28 mouse cellular contexts compared by ENCODE assay signal in genomic region chr14:54496706-54497105, GRCm38 (mm10). TPM values are rescaled to one million over a fixed set of nuclear protein-coding genes. Genes with fewer than 3 reads are reported as not detected.
A peak's percentile ranks its signal among the peaks of the same experiment; 100 is the strongest.
DNase-seq lines count a peak whose midpoint lies in the region; ATAC-seq lines count a peak whose summit lies in the region.
"Had no signal": no experiment of that assay in that cellular context is flagged by ENCODE, and none has a peak within 500 bp of the region (broad histone marks: within the 10 kb centered on the region; RNA-seq: fewer than 3 reads in every experiment).

No protein-coding gene starts in this region.

- ATAC-seq in kidney, embryonic 15.5 days (replicated peaks; ENCODE audit: low FRiP score), result no peak
- ATAC-seq: forebrain, embryonic 15.5 days had no signal

- H3K4me2 ChIP-seq in kidney, embryonic 15.5 days, result no peak overlapping the region
- H3K4me2 ChIP-seq: embryonic facial prominence, embryonic 13.5 days; forebrain, embryonic 12.5 days; forebrain, embryonic 15.5 days; heart, embryonic 13.5 days; hindbrain, embryonic 12.5 days; hindbrain, embryonic 15.5 days had no signal

- H3K4me1 ChIP-seq in kidney, embryonic 15.5 days, result no peaks in the 10 kb centered on the region
- H3K4me1 ChIP-seq: embryonic facial prominence, embryonic 10.5 days; embryonic facial prominence, embryonic 13.5 days; forebrain, embryonic 12.5 days; forebrain, embryonic 15.5 days; heart, embryonic 10.5 days; hindbrain, embryonic 12.5 days; hindbrain, embryonic 15.5 days had no signal

- 80% methylated on average over 14 of the region's 14 CpGs for WGBS in kidney, embryonic 15.5 days

- no peak overlapping the region for H3K27ac ChIP-seq in kidney, embryonic 15.5 days
- H3K27ac ChIP-seq: embryonic facial prominence, embryonic 10.5 days; embryonic facial prominence, embryonic 13.5 days; forebrain, embryonic 12.5 days; forebrain, embryonic 15.5 days; heart, adult 2 months; heart, embryonic 10.5 days; heart, embryonic 13.5 days; hindbrain, embryonic 12.5 days; hindbrain, embryonic 15.5 days had no signal

- no peaks in the 10 kb centered on the region for H3K36me3 ChIP-seq in kidney, embryonic 15.5 days
- H3K36me3 ChIP-seq: embryonic facial prominence, embryonic 10.5 days; embryonic facial prominence, embryonic 13.5 days; forebrain, embryonic 12.5 days; forebrain, embryonic 15.5 days; G1E; heart, embryonic 10.5 days; heart, embryonic 13.5 days; hindbrain, embryonic 12.5 days; hindbrain, embryonic 15.5 days had no signal

- peak; percentile 61 for DNase-seq in kidney, adult 11 months
- peak; percentile 55 for DNase-seq in kidney, adult 8-10 months
- DNase-seq in kidney, postnatal 10 days, result no peak
- peak; percentile 31 to 70 for DNase-seq in kidney, postnatal 25 days
- no peak for DNase-seq in Muller cell, postnatal 12 days (ENCODE audit: inconsistent ontology term)
- DNase-seq: adrenal gland, adult 2 months; adrenal gland, postnatal 14 days; B cell, adult 2 months; cerebellum, adult 11 months; cerebellum, adult 8-10 months; cerebellum, postnatal 10 days; cerebellum, postnatal 36 days; embryo, embryonic 11 days; gastrocnemius, postnatal 25 days; heart, adult 2 months; heart, postnatal 14 days had no signal

- H3K27me3 ChIP-seq in kidney, embryonic 15.5 days, result no peaks in the 10 kb centered on the region
- H3K27me3 ChIP-seq: CH12.LX; forebrain, embryonic 12.5 days; forebrain, embryonic 15.5 days; heart, embryonic 13.5 days; hindbrain, embryonic 15.5 days had no signal

- H3K9ac ChIP-seq in kidney, embryonic 15.5 days, result no peak overlapping the region
- H3K9ac ChIP-seq: embryonic facial prominence, embryonic 13.5 days; forebrain, embryonic 12.5 days; forebrain, embryonic 15.5 days; heart, embryonic 13.5 days; hindbrain, embryonic 12.5 days; hindbrain, embryonic 15.5 days had no signal

- H3K4me3 ChIP-seq in kidney, embryonic 15.5 days (replicated peaks), result no peak overlapping the region
- H3K4me3 ChIP-seq: embryonic facial prominence, embryonic 10.5 days; embryonic facial prominence, embryonic 13.5 days; erythroblast, embryonic 14.5 days; forebrain, embryonic 12.5 days; forebrain, embryonic 15.5 days; heart, adult 2 months; heart, embryonic 10.5 days; heart, embryonic 13.5 days; hindbrain, embryonic 12.5 days; hindbrain, embryonic 15.5 days had no signal

- H3K9me3 ChIP-seq in kidney, embryonic 15.5 days (replicated peaks), result no peaks in the 10 kb centered on the region
- H3K9me3 ChIP-seq: forebrain, embryonic 12.5 days; forebrain, embryonic 15.5 days; G1E; heart, embryonic 10.5 days; heart, embryonic 13.5 days; hindbrain, embryonic 12.5 days; hindbrain, embryonic 15.5 days had no signal

RNA-seq across cellular contexts. Expression of gene Prmt5, which starts 20.6 kb away (rescaled TPM):
- 101 and 104 TPM in 2 replicates for polyA plus RNA-seq in kidney, embryonic 15.5 days (2015; fragmentation: Nextera tagmentation; extraction: Ambion mirVana)

RNA-seq across cellular contexts. Expression of gene Rem2, which starts 20.8 kb away (rescaled TPM):
- polyA plus RNA-seq in kidney, embryonic 15.5 days (2015; fragmentation: Nextera tagmentation; extraction: Ambion mirVana), result 6.3 and 6.8 TPM in 2 replicates
- polyA plus RNA-seq: erythroblast, embryonic 14.5 days; heart, adult 2 months had no signal

RNA-seq across cellular contexts. Expression of gene Lrp10, which starts 32.8 kb away (rescaled TPM):
- polyA plus RNA-seq in kidney, embryonic 15.5 days (2015; fragmentation: Nextera tagmentation; extraction: Ambion mirVana), result 46.8 and 54.6 TPM in 2 replicates

RNA-seq across cellular contexts. Expression of gene Haus4, which starts 57.7 kb away (rescaled TPM):
- polyA plus RNA-seq in kidney, embryonic 15.5 days (2015; fragmentation: Nextera tagmentation; extraction: Ambion mirVana), result 50.7 and 53.2 TPM in 2 replicates

Comparison
In these comparisons a context has a peak if more than half of its experiments do, and no peak if none do; other contexts are left out.
1. DNase-seq: peak in kidney, adult 11 months (single experiment), kidney, adult 8-10 months (2 of 2) and kidney, postnatal 25 days (2 of 2); none in kidney, postnatal 10 days (single experiment) and Muller cell, postnatal 12 days (single experiment).